Mouse (Mus musculus) lung, postnatal 36 days (tissue): ENCODE results near the gene Ptprj.
"Not testable (repeated sequence)": the region's sequence is repeated elsewhere in the genome, so short reads cannot be mapped to it uniquely, and the experiment has no call there.

Experiments
- DNase-seq: peaks from one replicate; pipeline ENCODE4 v3.0.0; 2022; ENCODE audit warnings: mixed read lengths

Ptprj gene

DNA sequence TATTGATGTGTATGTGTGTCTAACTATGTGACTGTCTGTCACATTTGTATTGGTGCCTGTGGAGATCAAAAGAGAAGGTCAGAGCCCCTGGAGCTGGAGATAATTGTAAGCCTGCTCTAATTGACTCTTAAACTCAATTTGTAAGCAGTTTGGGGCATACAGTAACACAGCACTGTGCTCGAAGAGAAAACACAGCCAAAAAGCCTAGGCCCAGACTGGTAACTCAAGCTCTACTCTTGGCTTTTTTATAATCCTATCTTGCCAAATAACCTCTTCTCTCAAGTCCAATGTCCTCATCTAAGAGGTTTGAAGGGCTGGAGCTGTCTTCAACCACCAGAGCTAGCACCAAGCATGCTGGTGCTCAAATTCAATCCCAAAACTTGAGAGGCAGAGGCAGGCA lies 3.5 kb downstream of the Ptprj start:
- no peak for DNase-seq

- no peak for DNase-seq
Measured at GRCm38 (mm10) chr2:90576411-90576810, 4.0 kb downstream of the Ptprj start.

DNA sequence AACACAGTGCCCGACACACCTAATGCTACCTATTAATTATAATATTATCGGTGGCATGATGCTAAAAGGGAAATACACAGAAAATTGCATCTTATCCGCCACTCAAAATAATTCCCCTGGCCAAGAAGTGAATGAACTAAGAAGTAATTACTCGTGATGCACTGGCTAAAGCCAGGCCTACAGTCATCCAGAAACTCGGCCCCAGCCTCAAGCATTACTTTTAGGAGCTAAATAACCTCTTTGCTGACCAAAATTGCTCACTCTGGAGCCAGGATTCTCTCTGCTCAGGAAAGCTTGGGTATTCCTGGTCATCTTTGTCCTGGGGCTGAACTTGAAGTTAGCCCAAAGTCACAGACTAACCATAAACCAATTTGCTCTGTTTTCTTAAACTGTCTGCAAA lies 4.7 kb downstream of the Ptprj start:
- DNase-seq, result no peak

DNA sequence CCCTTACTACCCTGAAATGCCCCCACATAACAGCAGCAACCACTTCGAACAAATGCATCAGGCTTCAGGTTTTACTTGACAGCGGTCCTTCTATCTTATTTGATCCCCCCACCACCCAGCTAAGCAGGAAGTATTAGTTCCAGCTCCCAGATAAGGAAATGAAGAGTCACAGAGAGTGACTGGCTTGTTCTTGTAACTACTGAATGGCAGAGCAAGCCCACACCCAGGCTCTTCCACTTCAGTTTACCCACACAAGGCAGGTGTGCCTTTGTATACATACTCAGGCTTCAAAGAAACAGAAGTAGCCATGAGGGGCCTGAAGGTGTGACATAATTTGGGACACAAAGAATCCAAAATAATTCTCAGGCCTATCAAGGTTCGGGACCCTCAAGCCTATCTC lies 5.3 kb downstream of the Ptprj start:
- DNase-seq, result no peak

- DNase-seq, result no peak
Measured at GRCm38 (mm10) chr2:90574536-90574935, 5.9 kb downstream of the Ptprj start.

DNA sequence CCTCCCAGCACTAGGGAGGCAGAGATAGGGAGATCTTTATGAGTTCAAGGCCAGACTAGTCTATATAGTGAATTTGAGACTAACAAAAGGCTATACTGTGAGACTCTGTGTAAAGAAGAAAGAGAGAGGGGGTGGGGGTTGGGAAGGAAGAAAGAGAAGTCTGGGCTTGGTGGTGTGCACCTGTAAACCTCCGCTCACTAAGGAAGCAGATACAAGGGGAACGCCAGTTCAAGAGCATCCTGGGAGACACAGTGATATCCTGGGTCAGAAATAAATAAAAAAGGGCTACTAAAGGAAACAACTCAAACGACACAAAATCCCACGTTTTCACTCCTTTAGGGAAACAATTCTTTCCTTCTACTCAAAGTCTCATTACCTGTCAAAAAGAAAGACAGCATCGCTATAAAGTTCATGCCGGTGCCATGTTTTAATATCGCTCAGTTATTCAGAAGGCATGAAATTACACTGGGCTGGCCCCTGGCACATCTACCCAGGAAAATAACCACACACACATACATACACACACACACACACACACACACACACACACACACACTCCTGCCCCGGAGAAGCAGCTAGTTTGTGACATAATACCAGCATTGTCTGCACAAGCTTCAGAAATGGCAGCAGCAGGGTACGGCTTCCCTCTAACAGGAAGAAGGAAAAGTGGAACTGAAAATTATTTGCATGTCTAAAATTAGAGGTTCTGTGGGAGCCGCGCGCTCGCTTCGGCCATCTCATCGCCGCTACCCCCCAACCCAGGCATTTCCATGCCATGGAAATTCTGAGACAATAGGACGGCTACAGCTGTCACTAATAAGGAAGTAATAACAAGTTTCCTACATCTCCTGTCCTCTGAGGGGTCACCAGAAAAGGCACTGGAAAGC lies 6.6 kb downstream of the Ptprj start:
- DNase-seq, result peak; percentile 52

GRCm38 (mm10) chr2:90572126-90572525 lies 8.3 kb downstream of the Ptprj start:
- no peak for DNase-seq

DNA sequence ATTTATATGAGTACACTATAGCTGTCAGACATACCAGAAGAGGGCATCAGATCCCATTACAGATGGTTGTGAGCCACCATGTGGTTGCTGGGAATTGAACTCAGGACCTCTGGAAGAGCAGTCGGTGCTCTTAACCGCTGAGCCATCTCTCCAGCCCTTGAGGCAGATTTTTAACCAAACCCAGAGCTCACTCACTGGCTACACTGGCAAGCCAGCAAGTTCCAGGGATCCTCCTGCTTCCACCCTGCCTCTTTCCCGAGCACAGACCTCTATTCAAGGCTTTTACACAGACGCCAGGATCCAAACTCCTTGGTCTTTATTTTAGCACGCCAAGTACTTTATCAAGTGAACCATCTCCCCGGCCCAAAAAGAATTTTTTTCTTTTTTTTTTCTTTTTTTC lies 9.0 kb downstream of the Ptprj start:
- DNase-seq, result not testable (repeated sequence)

GRCm38 (mm10) chr2:90570871-90571270 lies 9.6 kb downstream of the Ptprj start:
- DNase-seq, result no peak

- no peak for DNase-seq
Measured at GRCm38 (mm10) chr2:90570216-90570615, 10.2 kb downstream of the Ptprj start.

DNA sequence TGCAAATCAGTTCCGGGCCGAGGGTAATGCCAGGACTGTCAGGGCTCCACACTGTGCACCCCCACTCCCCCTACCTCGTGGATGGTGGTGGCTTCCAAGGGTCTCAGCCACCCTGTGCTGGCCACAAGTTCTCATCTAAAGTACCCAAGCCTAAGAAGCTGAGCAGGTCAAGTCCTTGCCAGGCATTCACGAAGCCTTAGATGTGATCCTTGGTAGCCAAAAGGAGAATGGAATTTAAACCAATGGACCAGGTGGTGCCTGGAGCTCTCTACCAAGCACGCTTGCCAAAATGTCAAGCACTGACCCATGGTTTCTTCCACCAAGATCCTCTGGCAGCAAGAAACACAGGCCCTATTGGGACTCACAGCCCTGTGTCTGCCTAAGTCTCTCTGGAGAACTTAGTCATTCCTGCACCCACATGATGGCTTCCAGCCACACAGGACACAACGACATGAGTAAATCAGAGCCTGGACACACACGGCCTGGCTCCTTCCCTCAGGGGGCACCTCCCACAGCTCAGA lies 11.4 kb downstream of the Ptprj start:
- no peak for DNase-seq

- no peak for DNase-seq
Measured at GRCm38 (mm10) chr2:90568091-90568490, 12.4 kb downstream of the Ptprj start.

GRCm38 (mm10) chr2:90566773-90567528 lies 13.5 kb downstream of the Ptprj start:
- DNase-seq, result no peak

- DNase-seq, result no peak
Measured at GRCm38 (mm10) chr2:90566046-90566445, 14.4 kb downstream of the Ptprj start.

- DNase-seq, result peak; percentile 72
Measured at GRCm38 (mm10) chr2:90565192-90565929, 15.1 kb downstream of the Ptprj start.

GRCm38 (mm10) chr2:90564552-90564951 lies 15.9 kb downstream of the Ptprj start:
- no peak for DNase-seq

- no peak for DNase-seq
Measured at GRCm38 (mm10) chr2:90563171-90563570, 17.3 kb downstream of the Ptprj start.

DNA sequence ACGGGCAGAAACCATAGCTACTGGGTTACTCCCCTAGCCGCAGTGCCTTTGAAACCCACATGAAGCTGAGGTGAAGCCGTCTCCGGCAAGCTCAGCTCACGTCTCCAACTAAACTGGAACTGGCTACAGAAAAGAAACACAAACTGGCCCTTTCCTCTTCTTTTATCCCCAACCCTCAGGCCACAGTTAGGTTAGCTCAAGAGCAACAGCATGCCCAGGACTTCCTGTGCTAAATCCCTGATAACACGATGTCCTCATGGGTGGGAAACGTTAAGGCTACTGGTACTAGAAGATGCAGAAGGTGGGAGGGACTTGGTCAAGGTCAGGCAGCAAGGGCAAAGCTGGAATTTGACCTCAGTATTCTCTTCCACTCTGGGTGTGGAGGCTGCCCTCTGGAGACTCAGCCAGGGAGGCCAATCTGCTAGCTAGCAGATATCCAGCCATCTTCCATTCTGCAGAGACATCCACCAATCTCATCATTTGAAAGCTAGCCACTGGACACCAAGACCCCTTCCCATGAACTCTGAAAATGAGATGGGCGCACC lies 18.2 kb downstream of the Ptprj start:
- no peak for DNase-seq

GRCm38 (mm10) chr2:90560197-90560843 lies 20.1 kb downstream of the Ptprj start:
- DNase-seq, result no peak

- no peak for DNase-seq
Measured at GRCm38 (mm10) chr2:90559688-90560196, 20.7 kb downstream of the Ptprj start.

DNA sequence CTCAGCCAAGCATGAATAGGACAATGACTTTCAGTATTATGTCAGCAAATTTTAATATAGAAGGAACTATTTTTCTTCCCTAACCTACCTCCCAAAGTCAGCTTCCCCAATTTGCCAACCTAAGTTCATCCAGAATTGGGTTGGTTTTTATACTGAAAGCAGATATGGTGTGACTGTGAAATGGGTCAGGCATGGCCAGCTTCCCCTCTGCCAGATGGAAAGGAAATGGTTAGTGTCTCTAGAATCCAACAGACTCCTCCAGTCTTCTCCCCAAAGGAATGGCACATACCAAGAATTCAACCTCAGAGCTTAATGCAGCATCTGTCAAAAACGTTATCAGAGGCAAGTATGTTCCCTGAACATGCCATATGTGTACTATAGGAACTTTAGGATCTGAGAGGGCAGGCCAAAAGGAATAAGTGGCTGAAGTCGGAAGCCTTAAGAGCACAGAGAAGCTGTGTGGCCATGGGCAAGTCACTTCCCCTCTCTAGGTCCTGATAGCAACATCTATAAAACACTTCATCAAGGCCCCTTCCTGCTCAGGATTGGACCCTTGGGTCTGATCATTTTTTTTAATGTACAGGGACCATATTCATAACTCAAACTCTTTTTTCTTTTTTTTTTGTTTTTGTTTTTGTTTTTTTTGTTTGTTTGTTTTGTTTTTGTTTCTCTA lies 21.3 kb downstream of the Ptprj start:
- DNase-seq, result no peak
